Mouse (Mus musculus) kidney, adult 18-20 months (tissue): ENCODE measurements around the gene Sec16a.
A peak's percentile ranks its signal among the peaks of the same experiment; 100 is the strongest.

ENCODE experiments used
- DNase-seq: peaks from one replicate; pipeline ENCODE4 v3.0.0; 2021

Sec16a gene

DNA sequence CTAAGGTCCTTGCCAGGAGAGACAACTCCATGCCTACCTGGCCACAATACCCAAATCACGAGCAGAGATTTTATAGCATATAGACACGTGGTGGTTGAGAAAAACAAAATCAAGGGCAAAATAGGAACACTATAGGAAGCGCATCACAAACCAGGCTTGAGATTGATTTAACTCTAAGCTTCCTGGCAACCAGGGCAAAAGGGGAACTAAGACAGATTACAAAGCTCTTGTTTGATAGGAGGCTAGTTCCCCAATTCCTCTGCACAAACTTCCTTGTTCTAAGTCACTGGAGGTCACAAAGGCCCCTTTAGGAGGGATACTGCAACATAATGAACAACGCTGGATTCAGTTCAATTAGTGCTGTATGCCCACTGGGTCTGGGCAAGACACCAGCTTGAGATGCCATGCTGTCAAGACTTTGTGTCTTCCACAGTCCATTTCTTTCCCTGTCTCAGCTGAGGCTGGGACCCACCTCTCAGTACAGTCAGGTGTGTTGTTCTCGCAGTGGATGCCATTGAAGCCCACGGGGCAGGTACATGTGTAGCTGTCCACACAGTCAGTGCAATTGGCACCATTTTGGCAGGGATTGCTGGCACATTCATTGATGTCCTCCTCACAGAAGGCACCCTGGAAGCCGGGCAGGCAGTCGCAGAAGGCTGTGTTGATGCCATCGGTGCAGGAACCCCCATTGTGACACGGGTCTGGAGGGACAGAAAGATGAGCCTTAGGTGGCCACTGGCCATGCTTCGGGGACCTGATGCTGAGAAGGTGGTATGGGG, 27.5 kb upstream of the Sec16a start:
- DNase-seq: no peak

DNA sequence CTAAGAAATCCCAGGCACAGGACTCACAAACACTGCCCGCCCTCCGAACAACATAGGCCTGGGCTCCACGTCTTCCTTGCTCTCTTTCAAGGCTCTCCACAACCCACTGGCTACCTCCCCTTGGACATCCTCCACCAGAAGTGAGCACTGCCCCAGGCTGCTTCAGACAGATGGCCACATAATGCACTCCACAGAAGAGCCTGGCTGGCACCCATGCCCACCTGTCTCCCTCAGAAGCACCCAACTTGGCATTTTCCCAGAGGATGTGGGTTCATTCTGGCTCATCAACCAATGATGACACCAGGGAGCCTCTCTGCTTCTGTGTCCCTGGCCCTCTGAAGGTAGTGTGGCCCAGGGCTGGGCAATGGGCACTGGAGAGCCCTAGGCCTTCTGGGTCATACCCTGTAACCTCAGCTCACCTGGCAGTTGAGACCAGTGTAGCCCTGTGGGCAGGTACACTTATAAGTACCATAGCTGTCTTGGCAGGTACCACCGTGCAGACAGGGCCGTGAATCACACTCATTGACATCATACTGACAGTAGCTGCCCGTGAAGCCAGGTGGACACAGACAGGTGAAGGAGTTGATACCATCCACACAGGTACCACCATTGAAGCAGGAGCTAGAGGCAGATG, 26.8 kb upstream of the Sec16a start:
- no peak for DNase-seq

DNA sequence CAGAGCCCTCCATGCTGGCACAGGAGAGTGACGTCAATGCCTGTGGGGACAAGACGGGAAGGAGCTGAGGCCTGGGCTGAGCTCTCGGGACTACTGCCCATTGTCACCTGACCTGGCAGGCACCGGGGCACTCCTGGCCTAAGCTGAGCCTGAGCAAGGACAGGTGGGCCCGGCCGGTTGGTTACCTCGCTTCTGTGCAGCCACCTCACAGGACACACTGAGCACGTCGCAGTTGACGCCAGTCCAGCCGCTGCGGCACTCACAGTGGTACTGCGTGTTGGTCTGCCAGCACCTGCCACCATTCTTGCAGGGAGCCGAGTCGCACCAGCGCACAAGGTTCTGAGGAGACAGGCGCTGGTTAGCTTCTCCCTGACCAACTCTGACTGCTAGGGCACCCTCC, 26.0 kb upstream of the Sec16a start:
- DNase-seq: no peak

DNA sequence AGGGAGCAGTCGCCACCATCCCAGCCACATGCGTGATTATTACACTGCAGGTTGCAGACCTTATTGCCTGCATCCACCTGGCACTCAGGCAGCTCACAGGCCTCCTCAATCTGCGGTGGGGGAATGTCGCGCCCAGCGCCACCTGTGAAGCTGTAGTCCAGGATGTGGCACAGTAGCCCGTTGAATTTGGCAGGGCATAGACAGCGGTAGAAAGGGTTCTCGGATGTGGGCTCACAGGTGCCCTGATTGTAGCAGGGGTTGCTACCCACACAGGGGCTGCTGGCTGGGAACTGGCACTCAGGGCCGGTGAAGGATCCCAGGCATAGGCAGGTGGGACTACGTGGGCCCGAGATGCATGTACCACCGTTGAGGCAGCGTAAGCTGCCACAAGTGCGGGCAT, 23.4 kb upstream of the Sec16a start:
- DNase-seq: no peak

DNA sequence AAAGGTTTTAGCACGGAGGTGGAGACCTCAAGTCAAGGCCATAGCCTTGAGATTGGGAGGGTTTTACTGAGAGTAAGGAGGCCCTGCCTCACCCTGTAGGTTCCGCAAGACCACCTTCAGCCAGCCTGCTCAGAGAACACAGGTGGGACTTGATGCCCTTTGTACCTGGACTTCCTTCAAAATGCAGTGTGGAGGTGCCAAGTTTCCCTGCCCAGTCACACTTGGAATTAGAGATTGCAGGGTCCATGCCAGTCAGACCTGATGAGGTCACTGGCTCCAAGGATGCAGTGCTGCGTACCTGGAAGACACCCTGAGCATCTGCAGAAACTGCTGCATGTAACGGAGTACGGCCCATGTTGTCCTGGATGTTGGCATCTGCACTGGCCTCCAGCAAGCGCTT, 18.4 kb upstream of the Sec16a start:
- DNase-seq: no peak

DNA sequence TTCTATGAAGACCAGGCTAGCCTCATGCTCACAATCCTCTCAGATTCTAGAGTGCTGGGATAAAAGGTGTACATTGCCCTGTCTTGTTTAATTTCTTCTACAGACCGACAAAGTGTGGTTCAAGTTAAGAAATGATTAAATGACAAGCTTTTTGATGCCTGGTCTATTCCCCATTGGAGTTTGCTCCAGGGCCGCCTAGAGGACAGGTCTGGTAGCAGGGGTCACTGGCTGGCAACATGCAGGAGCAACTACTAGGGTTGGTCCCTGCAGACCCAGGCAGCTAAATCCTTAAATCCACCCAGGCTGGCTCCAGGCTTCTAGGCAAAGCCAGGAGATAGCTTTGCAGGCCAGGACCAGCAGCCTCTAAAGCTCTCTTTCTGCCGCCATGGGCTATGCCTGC, 18.0 kb upstream of the Sec16a start:
- DNase-seq: no peak

DNA sequence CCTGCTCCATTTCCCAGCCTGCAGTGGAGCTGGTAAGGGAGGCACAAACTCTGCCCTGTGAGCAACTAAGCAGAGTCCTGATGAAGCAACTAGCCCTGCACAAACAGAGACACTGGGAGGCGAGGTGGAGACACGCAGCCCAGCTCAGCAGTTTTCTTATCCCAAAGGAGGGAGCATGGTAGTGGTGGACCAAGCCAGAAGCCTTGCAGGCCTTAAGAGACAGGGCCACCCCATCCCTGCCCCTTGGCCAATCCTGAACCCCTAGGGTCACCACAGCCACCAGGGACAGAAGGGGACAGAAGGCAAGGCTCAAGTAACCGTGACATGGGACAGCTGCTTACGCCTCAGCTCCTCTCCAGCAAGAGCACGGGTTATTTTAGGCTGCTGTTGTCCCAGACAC, 16.7 kb upstream of the Sec16a start:
- DNase-seq: peak; percentile 36

DNA sequence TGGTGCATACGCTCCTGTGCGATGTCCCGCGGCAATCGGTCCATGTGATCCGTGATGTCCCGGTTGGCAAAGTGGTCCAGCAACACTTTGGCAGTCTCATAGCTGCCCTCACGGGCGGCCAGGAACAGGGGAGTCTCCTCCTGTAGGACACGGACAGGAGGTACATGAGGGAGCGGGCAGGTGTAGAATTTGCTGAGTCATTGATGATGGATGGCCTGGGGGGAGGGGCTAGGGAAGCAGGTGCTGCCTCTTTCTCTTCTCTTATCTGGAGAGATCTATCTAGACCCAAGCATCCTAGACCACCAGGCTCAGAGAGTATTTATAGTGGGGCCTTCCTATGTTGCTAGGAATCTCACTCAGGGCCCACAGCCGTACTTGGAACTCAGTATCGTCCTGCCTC, 15.8 kb upstream of the Sec16a start:
- no peak for DNase-seq

DNA sequence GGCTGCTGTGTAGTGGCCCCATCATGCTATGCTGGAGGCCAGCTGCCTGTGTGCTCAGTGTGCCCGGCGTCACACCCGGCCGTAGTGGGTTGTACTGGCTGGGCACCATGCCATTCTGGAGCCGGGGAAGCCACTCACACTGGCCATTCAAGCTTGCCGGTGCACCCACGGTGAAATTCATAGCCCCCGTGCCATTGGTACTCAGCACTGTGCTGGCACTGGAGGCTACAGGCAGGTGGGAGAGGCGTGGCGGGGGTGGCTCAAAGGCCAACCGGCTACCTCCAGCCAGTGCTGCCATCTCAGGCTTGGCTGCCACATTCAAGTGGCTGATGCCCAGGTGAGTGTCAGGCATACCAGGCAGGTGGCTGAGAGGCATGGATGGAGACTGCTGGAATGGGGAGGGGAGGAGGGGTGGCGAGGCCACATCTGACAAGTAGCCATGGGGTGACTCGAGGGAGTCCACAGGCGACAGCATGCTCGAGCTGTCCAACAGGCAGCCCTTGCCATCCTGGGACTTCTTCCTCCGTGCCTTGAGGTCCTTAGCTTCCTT, 15.2 kb upstream of the Sec16a start:
- peak; percentile 57 for DNase-seq

DNA sequence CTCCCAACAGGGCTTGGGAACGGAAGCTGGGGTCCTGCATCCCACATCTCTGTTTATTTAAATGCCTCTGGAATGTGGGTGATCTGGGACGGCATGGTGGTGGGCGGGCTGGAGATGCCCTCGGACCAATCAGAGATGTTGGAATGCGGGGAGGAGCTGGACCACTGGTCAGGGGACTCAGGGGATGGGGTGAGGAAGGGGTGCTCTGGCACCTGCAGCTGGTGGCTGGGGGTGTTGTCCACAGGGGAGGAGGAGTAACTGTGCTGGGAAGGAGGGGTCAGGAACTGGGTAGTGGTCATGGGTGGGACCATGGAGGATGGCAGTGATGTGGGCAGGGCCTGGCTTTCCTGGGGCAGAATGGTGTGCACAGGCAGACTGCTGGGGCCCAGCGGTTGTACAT, 14.5 kb upstream of the Sec16a start:
- no peak for DNase-seq

DNA sequence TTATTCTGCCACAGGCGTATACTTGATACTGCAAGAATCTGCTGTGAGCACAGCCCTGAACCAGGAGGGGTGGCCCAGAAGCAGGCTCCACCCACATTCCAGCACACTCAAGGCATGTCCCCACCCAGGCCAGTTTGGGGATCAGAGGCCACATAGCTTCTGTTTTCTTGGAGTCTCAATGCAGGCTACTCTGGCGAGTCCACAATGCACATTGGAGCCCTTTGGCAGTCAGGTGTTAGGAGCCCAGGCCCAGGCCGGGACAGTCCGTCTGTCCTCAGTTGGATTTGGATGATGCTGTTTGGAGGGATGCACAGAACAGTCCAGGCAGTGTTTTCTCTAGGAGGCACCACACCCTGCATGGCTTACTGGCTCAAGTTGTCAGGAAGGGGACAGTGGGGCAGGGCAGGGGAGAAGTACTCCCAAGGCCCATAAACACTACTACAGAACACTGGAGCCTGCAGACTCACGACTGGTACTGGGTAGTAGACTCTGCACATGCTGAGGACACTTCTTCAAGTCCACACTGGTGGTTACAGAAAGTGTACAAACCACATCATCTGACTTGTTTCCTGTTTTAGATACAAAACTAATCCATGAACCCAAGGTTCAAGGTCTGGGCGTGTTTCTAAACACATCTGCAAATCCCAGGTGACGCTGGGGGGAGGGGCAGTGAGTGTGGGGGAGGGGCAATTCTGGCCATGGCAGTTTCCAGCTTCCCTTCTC, 13.5 kb upstream of the Sec16a start:
- DNase-seq: peak; percentile 71

DNA sequence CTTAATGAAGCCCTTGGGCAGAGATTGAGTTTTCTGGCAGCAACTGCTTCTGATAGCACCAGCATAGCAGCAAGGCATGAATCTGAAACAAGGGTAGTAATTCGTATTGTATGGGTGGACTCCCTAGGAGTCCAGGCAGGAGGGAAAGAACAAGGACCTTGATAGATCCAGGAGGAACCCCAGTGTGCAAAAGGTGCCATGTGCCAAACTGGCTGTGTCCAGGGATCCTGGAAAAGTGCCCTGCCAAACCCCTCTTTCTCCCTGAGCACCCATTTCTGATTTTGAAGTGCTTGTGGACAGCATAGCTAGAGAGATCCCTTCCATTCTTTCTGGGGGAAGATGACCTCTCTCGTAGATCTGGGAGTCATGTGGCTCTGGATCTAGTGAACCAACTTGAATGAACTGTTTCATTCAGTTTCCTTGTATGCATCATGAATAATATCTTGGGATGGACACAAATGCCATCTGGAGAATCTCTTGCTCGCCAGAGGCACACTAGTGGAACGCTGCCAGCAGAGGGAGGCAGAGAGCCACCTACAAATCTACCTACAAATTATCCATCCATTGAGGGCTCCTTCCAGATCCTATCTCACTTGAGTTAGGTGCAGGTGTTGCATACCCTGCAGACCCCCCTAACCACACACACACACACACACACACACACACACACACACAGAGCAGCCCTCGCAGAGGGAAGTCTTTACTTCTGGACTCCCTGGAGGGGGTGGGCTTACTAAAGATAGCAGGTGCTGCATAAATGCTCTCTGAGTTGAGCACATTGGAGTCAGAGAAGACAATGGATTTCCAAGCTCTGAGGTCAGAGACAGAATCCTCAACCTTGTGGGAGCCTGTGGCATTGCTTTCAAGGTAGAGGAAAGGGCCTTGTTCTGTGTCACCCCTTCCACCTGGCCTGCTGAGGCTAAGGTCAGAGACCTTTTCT, 4.4 kb upstream of the Sec16a start:
- DNase-seq: peak; percentile 86

DNA sequence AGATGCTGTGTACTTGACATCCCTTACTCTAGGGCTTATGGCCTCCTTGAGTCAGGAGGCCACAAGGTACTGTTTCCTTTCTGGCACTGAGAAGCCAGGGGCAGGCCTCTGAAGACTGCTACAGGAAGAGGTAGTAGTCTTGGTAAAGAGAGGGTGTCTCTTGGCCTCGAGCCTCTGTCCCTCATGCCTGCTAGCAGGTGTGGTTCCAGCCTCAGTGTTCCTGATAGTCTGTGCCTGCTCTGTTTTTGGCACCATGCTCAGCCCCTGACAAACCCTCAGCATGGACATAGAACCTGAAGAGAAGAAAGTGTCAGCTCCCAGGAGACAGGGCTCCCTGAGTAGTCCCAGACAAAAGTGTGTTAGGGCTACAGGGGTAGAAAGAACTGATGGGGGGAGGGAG, 2.4 kb upstream of the Sec16a start:
- DNase-seq: no peak

DNA sequence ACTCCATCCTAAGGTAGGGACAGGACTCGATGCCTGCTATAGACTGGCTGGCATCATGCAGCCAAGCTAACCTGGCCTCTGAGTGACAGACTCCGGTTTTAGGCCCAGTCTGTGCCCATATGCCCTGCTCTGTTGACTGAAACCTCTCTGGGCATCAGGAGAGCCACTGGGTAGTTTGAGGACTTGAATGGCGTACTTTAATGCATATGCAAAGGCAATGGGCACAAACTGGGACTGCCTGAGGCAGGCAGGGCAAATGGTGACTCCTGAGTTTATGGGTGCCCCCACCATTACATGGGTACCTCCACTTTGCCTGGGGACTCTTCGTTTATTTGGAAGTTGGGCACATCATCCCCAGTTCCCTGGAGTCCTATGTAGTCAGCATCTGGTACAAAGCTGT, 1.7 kb upstream of the Sec16a start:
- DNase-seq: no peak

DNA sequence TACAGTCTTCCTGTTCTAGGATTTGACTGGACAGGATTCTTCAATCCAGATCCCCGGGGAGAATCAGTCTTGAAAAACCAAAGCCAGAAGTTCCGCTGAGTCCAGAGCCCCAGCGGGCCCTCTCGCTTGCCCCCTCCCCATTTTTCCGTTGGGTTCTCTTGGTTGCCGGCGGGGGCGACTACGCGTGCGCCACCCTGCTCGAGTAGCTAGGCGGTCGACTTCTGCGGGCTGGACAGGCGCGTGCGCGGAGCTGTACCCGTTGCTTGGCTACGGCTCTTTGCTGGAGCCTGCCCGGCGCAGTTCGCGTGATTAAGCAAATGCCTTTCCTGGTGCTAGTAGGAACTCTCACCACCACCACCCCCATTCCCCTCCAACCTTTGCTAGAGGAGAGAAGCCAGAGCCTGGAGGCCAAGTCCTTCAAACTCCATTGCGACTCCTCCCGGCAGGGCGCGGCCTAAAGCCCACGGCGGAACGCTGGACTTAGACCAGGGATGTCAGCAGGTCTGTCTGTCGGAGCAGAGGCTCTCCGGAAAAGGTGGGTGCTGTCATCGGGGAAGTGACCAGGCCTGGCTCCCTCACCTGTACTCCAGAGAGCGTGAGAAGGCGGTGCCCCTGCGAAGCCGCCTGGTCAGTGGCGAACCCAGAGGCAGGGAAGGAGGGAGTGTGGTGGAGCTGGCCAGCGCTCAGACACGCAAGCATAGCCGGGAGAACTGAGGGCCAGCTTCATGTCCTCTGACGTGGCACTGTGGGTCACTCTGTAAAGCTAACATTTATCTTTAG, 840 bp upstream of the Sec16a start:
- DNase-seq: no peak

DNA sequence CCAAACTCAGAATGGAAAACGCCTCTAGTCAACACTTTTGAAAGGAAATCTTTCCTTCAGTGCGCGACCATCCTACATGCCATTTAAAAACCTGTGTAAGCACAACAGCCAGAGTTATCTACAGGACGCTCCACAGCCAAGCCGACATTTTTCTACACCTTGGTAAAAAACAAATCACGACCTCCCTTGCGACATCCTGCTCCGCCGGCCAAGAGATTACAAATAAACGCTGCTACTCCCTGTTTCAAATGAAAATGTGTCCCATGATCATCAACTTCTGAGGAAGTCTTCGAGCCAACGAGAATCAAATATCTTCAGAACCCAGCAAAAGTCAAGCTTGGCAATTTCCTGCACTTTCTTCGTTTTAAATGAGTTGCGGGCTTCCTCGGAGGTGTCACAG, 648 bp downstream of the Sec16a start:
- no peak for DNase-seq

DNA sequence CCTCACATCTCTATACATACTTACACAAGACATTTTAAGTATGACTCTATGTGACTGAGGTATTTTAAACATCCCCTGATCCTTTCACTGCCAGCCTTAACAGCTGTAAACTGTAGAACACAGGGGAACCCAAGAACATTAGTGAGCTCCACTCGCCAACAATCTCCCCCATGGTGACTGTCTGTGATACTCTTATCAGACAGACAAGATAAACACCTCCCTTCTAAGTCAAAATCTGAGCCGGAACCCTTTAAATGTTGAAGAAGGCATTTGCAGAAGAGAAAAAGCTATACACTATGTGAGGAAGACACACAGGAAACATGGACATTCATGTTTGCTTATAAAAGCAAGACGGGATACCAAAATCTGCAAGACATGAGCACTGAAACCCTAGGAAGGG, 1.1 kb downstream of the Sec16a start:
- DNase-seq: no peak

DNA sequence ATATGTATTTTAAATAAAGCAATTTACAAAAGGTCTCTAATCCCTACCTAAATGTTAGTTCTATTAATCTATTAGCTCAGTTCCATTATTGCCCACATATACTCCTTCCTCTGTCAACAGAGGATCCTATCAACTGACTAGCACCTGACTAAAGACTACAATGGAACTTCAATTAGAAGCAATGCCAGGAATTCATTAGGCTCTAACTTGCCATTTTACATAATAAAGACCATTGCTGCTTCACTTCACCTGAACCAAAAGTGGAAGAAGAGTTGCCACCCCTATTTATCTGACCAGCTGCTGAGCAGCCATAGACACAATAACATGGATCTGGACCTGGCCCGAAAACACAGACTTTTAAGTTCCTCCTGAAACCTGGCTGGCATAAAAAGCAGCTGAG, 2.2 kb downstream of the Sec16a start:
- no peak for DNase-seq

DNA sequence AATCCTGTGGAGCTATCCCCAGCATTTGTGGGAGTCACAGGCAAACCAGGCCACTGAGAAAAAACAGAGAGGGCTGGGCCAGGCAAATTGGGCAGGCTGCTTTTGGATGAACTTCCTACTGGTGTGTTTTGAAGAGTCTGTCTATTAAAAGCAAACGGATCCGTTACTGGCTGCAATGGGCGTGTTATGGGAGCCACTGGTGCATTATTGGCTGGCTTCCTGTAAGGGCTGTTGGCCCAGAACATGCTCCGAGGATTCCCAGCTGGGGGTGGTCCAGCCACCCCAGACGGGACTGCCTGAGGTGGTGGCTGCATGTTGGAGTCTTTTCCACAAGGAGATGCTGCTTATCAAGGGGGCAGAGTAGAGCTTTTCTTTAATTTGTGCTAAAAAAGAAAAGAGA, 3.3 kb downstream of the Sec16a start:
- no peak for DNase-seq

DNA sequence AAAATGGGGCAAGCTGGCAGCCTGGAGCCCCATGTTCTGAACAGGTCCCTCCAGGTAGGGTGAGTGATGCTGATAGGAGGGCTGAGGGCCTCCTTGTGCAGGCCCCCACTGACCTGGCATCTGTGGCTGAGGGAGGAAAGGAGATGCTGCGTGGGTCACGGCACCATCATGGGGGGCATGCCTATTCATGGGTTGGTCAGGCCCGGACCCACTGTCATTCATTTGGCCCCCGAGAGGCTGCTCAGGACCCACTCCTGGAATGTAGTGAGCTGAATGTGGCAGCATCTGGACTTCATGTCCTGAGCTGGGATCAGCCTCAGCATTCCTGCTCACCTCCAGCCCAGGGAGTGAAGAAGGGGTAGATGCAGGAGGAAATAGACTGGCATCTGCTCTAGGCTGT, 3.8 kb downstream of the Sec16a start:
- no peak for DNase-seq

DNA sequence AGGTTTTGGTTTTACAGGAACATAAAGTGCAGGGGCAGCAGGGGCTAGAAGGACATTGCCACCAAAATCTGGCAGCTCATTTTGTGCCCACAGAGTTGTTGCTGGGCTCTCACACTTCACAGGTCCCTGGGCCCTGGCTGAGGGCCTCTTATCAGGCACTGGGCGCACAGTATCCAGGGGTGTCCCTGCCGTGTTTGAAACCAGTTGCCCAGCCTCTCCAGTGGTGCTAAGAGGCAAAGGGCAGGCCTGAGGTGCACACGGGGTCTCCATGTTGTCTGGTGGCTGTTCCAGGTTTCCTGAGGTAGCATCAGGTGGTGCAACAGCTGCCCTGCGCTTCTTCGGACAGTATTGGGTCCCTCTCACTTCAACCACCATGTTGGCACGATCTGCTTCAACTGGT, 5.3 kb downstream of the Sec16a start:
- no peak for DNase-seq

DNA sequence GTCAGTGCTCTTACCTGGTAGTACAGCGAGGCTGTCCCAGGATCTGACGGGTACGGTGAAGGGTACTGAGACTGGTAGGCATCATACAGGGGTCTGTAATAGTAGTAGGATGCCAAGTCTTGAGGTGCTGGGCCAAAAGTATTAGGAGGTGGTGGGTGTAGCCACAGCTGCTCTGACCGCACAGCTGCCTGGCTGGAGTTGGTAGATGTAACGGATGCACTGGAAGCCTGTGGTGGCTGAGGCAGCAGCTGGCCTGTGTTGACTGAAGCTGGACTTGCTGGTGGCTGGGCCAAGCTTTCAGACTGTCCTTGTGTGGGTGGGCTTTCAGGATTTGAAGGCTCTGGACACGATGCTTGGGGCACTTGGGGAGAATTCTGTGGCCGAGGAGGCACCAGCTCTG, 6.6 kb downstream of the Sec16a start:
- no peak for DNase-seq
